Mouse (Mus musculus) kidney, postnatal 0 days (tissue): ENCODE data around the gene Gm20388. TPM values are rescaled to one million over a fixed set of nuclear protein-coding genes. Genes with fewer than 3 reads are reported as not detected.
"Not testable (repeated sequence)": the region's sequence is repeated elsewhere in the genome, so short reads cannot be mapped to it uniquely, and the experiment has no call there.

Experiments
- ATAC-seq: fragments of 200-750 bp; cut with Nextera tagmentation; replicated peaks from 2 replicates; pipeline ENCODE4 v1.8.0; 2017; ENCODE audit warnings: low read depth, moderate number of reproducible peaks, moderate TSS enrichment, moderate library complexity; ENCODE audit not compliant: low FRiP score
- DNase-seq: peaks from one replicate; pipeline ENCODE4 v3.0.0-alpha.2; 2016; ENCODE audit warnings: low spot score
- H3K27ac ChIP-seq: fragments of 300-500 bp; sonication (generic); 2 replicates; pipeline ENCODE4 v1.5.1; 2014; ENCODE audit warnings: mild to moderate bottlenecking
- H3K27me3 ChIP-seq: fragments of 300-500 bp; sonication (generic); 2 replicates; pipeline ENCODE4 v1.6.1; 2014; ENCODE audit warnings: low read length, mixed read lengths; ENCODE audit not compliant: insufficient read depth
- H3K36me3 ChIP-seq: fragments of 300-500 bp; sonication (generic); 2 replicates; pipeline ENCODE4 v1.6.1; 2014; ENCODE audit warnings: low read length, mixed read lengths; ENCODE audit not compliant: insufficient read depth
- H3K4me1 ChIP-seq: fragments of 300-500 bp; sonication (generic); replicated peaks from 2 replicates; pipeline ENCODE4 v1.6.1; 2014; ENCODE audit warnings: antibody characterized with exemption, low read length, mixed read lengths; ENCODE audit not compliant: insufficient read depth
- H3K4me2 ChIP-seq: fragments of 300-500 bp; sonication (generic); 2 replicates; pipeline ENCODE4 v1.6.1; 2014; ENCODE audit warnings: mild to moderate bottlenecking, low read length, moderate library complexity, mixed read lengths
- H3K4me3 ChIP-seq: fragments of 300-500 bp; sonication (generic); replicated peaks from 2 replicates; pipeline ENCODE4 v1.5.1; 2014; ENCODE audit warnings: low read depth, low read length
- H3K9ac ChIP-seq: fragments of 300-500 bp; sonication (generic); 2 replicates; pipeline ENCODE4 v1.6.1; 2014; ENCODE audit warnings: low read depth, low read length
- H3K9me3 ChIP-seq: fragments of 300-500 bp; sonication (generic); replicated peaks from 2 replicates; pipeline ENCODE4 v1.6.1; 2016; ENCODE audit warnings: low read length, inconsistent platforms, mixed read lengths
- CTCF ChIP-seq: IDR thresholded peaks from 2 replicates; pipeline ENCODE4 v1.5.1; 2016; ENCODE audit warnings: antibody characterized with exemption, low read depth, mild to moderate bottlenecking, moderate library complexity
- WGBS: fragments of 180-500 bp; shearing (Covaris S2); extraction: QIAGEN DNeasy Blood & Tissue Kit; methylation state at CpG from one replicate; pipeline ENCODE4 v1.1.7; 2014; 5-methylcytosine and 5-hydroxymethylcytosine counted together
- polyA plus RNA-seq: library from polyadenylated mRNA; unstranded; fragments of >200 nt; fragmentation: Nextera tagmentation; extraction: Ambion mirVana; gene quantifications from 2 replicates; pipeline ENCODE4 v1.2.1, GENCODE M21; 2015

Gene Gm20388
- polyA plus RNA-seq, 1 experiment from 2014 or later: not detected

DNA sequence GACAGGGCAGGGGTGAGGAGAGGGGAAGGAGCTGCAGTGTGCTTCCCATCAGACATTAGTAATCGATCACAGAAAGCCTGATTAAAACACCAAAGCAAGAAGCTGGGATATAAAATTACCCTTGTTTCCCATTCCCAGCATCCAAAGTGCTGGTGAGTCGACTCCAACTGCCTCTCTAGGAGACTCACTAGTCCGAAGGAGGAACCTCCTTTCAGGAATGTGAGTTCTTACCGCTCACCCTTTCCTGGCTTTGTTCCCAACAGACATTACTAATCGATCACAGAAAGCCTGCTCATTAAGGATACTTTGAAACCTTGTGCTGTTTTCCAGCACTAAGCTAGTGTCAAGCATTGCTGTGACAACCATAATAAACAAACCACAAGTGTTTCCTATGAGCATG, 1526.0 kb downstream of the Gm20388 start:
- Histone ChIP-seq H3K4me3 (no peak overlapping the region), H3K27ac (no peak overlapping the region), H3K9me3 (no peaks in the 10 kb centered on the region), H3K4me2 (peak overlapping the region; percentile 19; the same call in 1 of the 2 replicates), H3K4me1 (peaks cover 6% of the 10 kb centered on the region; the same call in 1 of the 2 replicates), H3K9ac (no peak overlapping the region), H3K36me3 (no peaks in the 10 kb centered on the region), H3K27me3 (no peaks in the 10 kb centered on the region)
- DNase-seq (peak; percentile 69), ATAC-seq (no peak)
- no peak for TF ChIP-seq CTCF
- WGBS: 46% methylated on average over 5 of the region's 5 CpGs

DNA sequence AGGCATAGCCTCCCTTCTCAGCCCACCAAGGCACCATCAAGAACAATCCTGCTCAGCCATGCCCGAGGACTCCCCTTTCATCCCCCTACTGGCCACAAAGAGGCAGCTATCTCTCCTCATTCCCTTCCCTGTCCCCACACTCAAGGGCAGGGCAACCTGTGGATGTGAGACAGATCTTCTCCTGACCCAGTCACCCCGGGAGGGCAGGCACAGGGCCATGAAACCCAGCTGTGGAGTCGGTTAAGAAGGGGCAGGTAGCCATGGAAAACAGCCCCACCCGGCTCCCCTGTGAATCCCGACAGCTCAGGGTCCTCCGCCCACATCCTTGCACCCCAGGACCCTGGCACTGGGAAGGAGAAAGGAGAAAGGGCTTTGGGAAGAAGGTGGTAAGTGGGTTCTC, 1526.9 kb downstream of the Gm20388 start:
- no peak for DNase-seq
- WGBS: 55% methylated on average over 6 of the region's 6 CpGs

GRCm38 (mm10) chr8:121438111-121438510, 1527.5 kb downstream of the Gm20388 start:
- TF ChIP-seq CTCF: no peak
- no peak overlapping the region for H3K4me3 ChIP-seq
- H3K9me3 ChIP-seq: no peaks in the 10 kb centered on the region
- H3K36me3 ChIP-seq: no peaks in the 10 kb centered on the region
- DNase-seq (peak; percentile 49), ATAC-seq (no peak)
- whole genome bisulfite sequencing: 25% methylated on average over 6 of the region's 6 CpGs
- H3K27ac ChIP-seq: no peak overlapping the region
- no peak overlapping the region for H3K4me2 ChIP-seq
- H3K9ac ChIP-seq: no peak overlapping the region
- H3K27me3 ChIP-seq: no peaks in the 10 kb centered on the region
- H3K4me1 ChIP-seq: no peaks in the 10 kb centered on the region

More for the DNA sequence above, 1526.9 kb downstream of the Gm20388 start:
- ATAC-seq: no peak
- TF ChIP-seq CTCF: peak; percentile 26; the same call in 1 of the 2 replicates
- no peaks in the 10 kb centered on the region for H3K27me3 ChIP-seq
- no peak overlapping the region for H3K9ac ChIP-seq
- H3K4me3 ChIP-seq: no peak overlapping the region
- H3K4me2 ChIP-seq: no peak overlapping the region
- no peaks in the 10 kb centered on the region for H3K36me3 ChIP-seq
- H3K9me3 ChIP-seq: no peaks in the 10 kb centered on the region
- 0 out of 2 replicates have a peak, but pooled peaks cover 3% of the 10 kb centered on the region for H3K4me1 ChIP-seq
- no peak overlapping the region for H3K27ac ChIP-seq

GRCm38 (mm10) chr8:121439351-121439750, 1528.7 kb downstream of the Gm20388 start:
- H3K4me2 ChIP-seq: no peak overlapping the region

DNA sequence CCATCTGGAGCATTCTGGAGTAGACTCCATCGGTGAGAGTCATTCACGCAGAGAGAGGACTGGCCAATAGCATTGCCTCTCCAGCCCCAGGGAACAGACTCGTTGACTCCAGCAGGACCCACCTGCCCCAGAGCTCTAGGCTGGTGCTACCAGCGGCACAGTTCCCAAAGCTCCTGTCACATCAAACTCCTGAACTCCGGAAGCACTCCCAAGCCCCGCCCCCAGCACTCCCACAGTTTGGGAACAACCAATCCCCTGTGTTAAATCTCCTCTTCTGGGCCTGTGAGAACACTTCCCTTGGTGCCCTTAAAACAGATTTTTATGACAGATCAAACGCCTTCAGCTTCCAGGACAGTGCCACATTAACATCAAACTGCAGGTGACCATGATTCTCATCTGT, 1532.7 kb downstream of the Gm20388 start:
- H3K4me3 ChIP-seq: no peak overlapping the region
- no peak overlapping the region for H3K4me2 ChIP-seq
- TF ChIP-seq CTCF: no peak
- H3K36me3 ChIP-seq: no peaks in the 10 kb centered on the region
- DNase-seq: no peak
- no peak overlapping the region for H3K9ac ChIP-seq
- WGBS: 55% methylated on average over 7 of the region's 7 CpGs
- no peak for ATAC-seq
- H3K4me1 ChIP-seq: no peaks in the 10 kb centered on the region
- no peaks in the 10 kb centered on the region for H3K27me3 ChIP-seq
- no peak overlapping the region for H3K27ac ChIP-seq
- no peaks in the 10 kb centered on the region for H3K9me3 ChIP-seq

More at GRCm38 (mm10) chr8:121439351-121439750, 1528.7 kb downstream of the Gm20388 start:
- no peak overlapping the region for H3K9ac ChIP-seq
- H3K27ac ChIP-seq: no peak overlapping the region
- ATAC-seq: no peak
- H3K36me3 ChIP-seq: no peaks in the 10 kb centered on the region
- no peaks in the 10 kb centered on the region for H3K9me3 ChIP-seq
- no peak for TF ChIP-seq CTCF
- H3K4me3 ChIP-seq: no peak overlapping the region
- no peaks in the 10 kb centered on the region for H3K27me3 ChIP-seq
- 74% methylated on average over 4 of the region's 4 CpGs for WGBS
- DNase-seq: no peak
- no peaks in the 10 kb centered on the region for H3K4me1 ChIP-seq

DNA sequence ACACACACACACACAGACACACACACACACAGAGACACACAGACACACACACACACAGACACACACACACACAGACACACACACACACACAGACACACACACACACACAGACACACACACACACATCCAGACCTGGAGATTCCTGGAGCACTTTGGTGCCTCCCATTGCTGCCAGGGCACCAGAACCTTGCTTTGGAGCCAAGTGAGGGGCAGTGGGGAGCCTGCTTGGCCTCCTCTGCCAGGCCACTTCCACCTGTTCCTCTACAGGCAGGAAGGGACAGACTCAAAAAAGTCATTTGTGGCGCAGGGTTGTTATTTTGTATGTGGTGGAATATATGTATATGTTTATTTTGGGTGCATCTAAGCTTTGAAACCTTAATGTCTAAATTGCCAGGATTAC, 1533.9 kb downstream of the Gm20388 start:
- H3K4me3 ChIP-seq, DNase-seq, H3K27ac ChIP-seq, H3K4me1 ChIP-seq, ATAC-seq, H3K36me3 ChIP-seq, H3K9ac ChIP-seq, H3K9me3 ChIP-seq, H3K27me3 ChIP-seq, H3K4me2 ChIP-seq: not testable (repeated sequence)
- 87% methylated on average over 1 of the region's 1 CpGs for WGBS

DNA sequence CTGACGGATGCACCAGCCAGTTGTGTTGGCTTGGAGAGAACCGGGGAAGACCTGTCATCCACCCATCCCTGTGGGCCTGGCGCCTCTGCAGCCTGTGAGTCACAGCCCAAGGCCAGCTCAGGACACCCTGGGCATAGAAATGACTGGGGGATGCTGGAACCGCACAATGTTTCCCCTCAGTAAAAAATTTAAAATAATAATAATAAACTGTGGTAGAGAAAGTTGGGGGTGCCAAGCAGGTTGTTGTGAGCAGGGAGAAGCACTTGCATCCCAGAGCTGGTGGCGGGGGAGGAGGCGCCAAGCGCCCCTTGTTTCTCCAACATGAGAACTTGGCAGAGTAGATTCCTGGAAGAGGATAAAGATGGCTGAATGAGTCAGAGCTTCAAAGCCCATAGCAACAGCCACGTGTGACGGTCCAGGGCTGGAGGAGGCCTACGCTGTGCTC, 1534.4 kb downstream of the Gm20388 start:
- Histone ChIP-seq H3K9ac (no peak overlapping the region), H3K27ac (no peak overlapping the region), H3K4me1 (no peaks in the 10 kb centered on the region), H3K4me2 (no peak overlapping the region), H3K4me3 (no peak overlapping the region), H3K36me3 (no peaks in the 10 kb centered on the region), H3K27me3 (no peaks in the 10 kb centered on the region), H3K9me3 (no peaks in the 10 kb centered on the region)
- DNase-seq (no peak), ATAC-seq (no peak)
- whole genome bisulfite sequencing: 90% methylated on average over 10 of the region's 10 CpGs
- TF ChIP-seq CTCF: no peak
